Mouse (Mus musculus) lung, embryonic 14.5 days (tissue): ENCODE results near the gene Tex2. TPM values are rescaled to one million over a fixed set of nuclear protein-coding genes. Genes with fewer than 3 reads are reported as not detected.

Experiments
- ATAC-seq: fragments of 200-750 bp; cut with Nextera tagmentation; 2 replicates; pipeline ENCODE4 v1.8.0; 2017; ENCODE audit warnings: mild to moderate bottlenecking, moderate TSS enrichment, moderate library complexity; ENCODE audit not compliant: insufficient read depth
- DNase-seq: peaks from one replicate; pipeline ENCODE4 v3.0.0-alpha.2; 2015
- H3K27ac ChIP-seq: fragments of 300-500 bp; sonication (generic); 2 replicates; pipeline ENCODE4 v1.5.1; 2014; ENCODE audit warnings: low read depth, mild to moderate bottlenecking, moderate library complexity
- H3K27me3 ChIP-seq: fragments of 300-500 bp; sonication (generic); 2 replicates; pipeline ENCODE4 v1.6.1; 2014; ENCODE audit warnings: low read length, control low read depth; ENCODE audit not compliant: insufficient read depth
- H3K36me3 ChIP-seq: fragments of 300-500 bp; sonication (generic); 2 replicates; pipeline ENCODE4 v1.6.1; 2014; ENCODE audit warnings: control low read depth; ENCODE audit not compliant: insufficient read depth
- H3K4me1 ChIP-seq: fragments of 300-500 bp; sonication (generic); 2 replicates; pipeline ENCODE4 v1.6.1; 2014; ENCODE audit warnings: antibody characterized with exemption, control low read depth; ENCODE audit not compliant: insufficient read depth
- H3K4me2 ChIP-seq: fragments of 300-500 bp; sonication (generic); 2 replicates; pipeline ENCODE4 v1.6.1; 2014; ENCODE audit warnings: mild to moderate bottlenecking
- H3K4me3 ChIP-seq: fragments of 300-500 bp; sonication (generic); 2 replicates; pipeline ENCODE4 v1.5.1; 2014; ENCODE audit warnings: low read depth, low read length
- H3K9ac ChIP-seq: fragments of 300-500 bp; sonication (generic); 2 replicates; pipeline ENCODE4 v1.6.1; 2014
- H3K9me3 ChIP-seq: fragments of 300-500 bp; sonication (generic); 2 replicates; pipeline ENCODE4 v1.6.1; 2016; ENCODE audit warnings: low read depth, low read length, control low read depth
- CTCF ChIP-seq: IDR thresholded peaks from 2 replicates; pipeline ENCODE4 v1.5.1; 2016; ENCODE audit warnings: antibody characterized with exemption, low read depth
- WGBS: fragments of 180-500 bp; shearing (Covaris S2); extraction: QIAGEN DNeasy Blood & Tissue Kit; methylation state at CpG from one replicate; pipeline ENCODE4 v1.1.7; 2014; 5-methylcytosine and 5-hydroxymethylcytosine counted together
- polyA plus RNA-seq: library from polyadenylated mRNA; unstranded; fragments of >200 nt; fragmentation: Nextera tagmentation; extraction: Ambion mirVana; gene quantifications from 2 replicates; pipeline ENCODE4 v1.2.1, GENCODE M21; 2014

Gene Tex2
- polyA plus RNA-seq, 1 experiment from 2014 or later = 10.9 TPM

DNA sequence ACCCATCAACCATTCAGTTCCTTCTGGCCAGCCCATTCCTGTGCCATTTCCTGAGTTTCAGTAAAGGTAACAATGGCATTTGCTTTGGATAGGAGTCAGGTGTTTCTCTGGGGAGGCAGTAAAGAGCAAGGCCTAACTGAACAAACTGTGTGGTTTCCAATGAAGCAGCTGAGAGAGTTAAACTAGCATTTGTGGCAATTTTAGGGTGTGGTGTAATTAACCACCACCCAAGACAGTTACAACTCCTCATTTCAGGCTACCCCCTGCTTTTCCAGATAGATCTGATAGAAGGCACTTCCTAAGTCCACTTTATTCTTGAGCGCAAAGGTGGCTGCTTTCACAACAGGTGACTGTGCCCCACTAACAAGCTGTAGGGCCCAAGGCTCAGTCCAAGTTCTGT lies 144.7 kb downstream of the Tex2 start:
- WGBS = 96% methylated on average over 1 of the region's 1 CpGs

GRCm38 (mm10) chr11:106465932-106466331 lies 147.3 kb downstream of the Tex2 start:
- Histone ChIP-seq H3K27ac (no peak overlapping the region), H3K4me1 (no peaks in the 10 kb centered on the region), H3K9me3 (no peaks in the 10 kb centered on the region), H3K4me3 (no peak overlapping the region), H3K9ac (no peak overlapping the region), H3K27me3 (no peaks in the 10 kb centered on the region), H3K36me3 (no peaks in the 10 kb centered on the region), H3K4me2 (no peak overlapping the region)
- TF ChIP-seq CTCF = no peak
- DNase-seq (no peak), ATAC-seq (no peak)
- 69% methylated on average over 4 of the region's 4 CpGs for WGBS

More for the DNA sequence above, 144.7 kb downstream of the Tex2 start:
- Histone ChIP-seq H3K4me2 (no peak overlapping the region), H3K9me3 (no peaks in the 10 kb centered on the region), H3K4me1 (no peaks in the 10 kb centered on the region), H3K4me3 (no peak overlapping the region), H3K9ac (no peak overlapping the region), H3K27me3 (no peaks in the 10 kb centered on the region), H3K36me3 (no peaks in the 10 kb centered on the region), H3K27ac (no peak overlapping the region)
- DNase-seq (no peak), ATAC-seq (no peak)
- TF ChIP-seq CTCF = no peak

- H3K27me3 ChIP-seq = no peaks in the 10 kb centered on the region
- no peaks in the 10 kb centered on the region for H3K36me3 ChIP-seq
- H3K27ac ChIP-seq = no peak overlapping the region
- no peak overlapping the region for H3K4me2 ChIP-seq
- H3K9ac ChIP-seq = no peak overlapping the region
- ATAC-seq (no peak), DNase-seq (no peak)
- H3K9me3 ChIP-seq = no peaks in the 10 kb centered on the region
- no peaks in the 10 kb centered on the region for H3K4me1 ChIP-seq
- 95% methylated on average over 1 of the region's 1 CpGs for WGBS
- TF ChIP-seq CTCF = no peak
- no peak overlapping the region for H3K4me3 ChIP-seq
Measured at GRCm38 (mm10) chr11:106465545-106465903, 147.7 kb downstream of the Tex2 start.

DNA sequence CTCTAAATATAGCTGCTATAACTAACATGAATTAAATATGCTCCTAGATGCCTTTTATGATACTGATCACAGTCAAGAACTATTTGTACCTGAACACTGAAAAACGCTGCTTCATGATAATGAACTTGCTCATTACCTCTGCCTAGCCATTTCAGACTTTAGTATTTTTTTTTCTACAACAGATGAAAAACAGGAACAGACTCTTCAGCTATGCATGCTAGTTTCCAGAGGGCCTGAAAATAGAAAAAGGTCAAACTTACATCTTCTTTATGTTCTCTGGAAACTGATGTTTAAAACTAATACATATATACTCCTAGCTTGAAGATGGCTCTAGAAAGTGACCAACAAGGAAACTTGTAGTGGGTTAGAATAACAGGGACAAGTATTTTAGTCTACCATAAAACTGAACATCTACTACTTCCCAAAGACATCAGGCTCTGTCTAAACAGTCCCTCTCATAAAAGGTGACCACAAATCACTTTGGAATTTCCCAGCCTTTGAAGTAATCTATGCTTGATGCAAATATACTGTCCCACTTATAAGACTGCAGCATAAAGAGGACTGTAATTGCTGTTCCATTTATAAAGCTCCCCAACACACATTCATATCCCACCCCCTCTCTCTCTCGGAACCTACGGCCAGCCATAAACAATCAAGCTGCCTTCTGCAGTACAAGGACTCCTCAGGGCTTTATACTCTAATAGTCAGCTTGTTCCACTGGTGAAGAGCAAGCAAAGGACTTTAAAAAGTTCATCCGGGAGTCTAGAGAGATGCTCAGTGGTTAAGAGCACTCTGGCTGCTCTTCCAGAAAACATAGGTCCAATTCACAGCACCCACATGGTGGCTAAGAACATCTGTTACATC lies 148.3 kb downstream of the Tex2 start:
- Histone ChIP-seq H3K4me1 (no peaks in the 10 kb centered on the region), H3K27me3 (no peaks in the 10 kb centered on the region), H3K9me3 (no peaks in the 10 kb centered on the region), H3K4me2 (no peak overlapping the region), H3K4me3 (no peak overlapping the region), H3K36me3 (no peaks in the 10 kb centered on the region), H3K27ac (no peak overlapping the region), H3K9ac (no peak overlapping the region)
- TF ChIP-seq CTCF = no peak
- WGBS = 67% methylated on average over 4 of the region's 4 CpGs
- no peak for ATAC-seq
- DNase-seq = no peak

GRCm38 (mm10) chr11:106463845-106464244 lies 149.4 kb downstream of the Tex2 start:
- Histone ChIP-seq H3K27me3 (no peaks in the 10 kb centered on the region), H3K27ac (no peak overlapping the region), H3K9me3 (no peaks in the 10 kb centered on the region), H3K36me3 (no peaks in the 10 kb centered on the region), H3K4me2 (no peak overlapping the region), H3K4me3 (no peak overlapping the region), H3K4me1 (no peaks in the 10 kb centered on the region), H3K9ac (no peak overlapping the region)
- TF ChIP-seq CTCF = no peak
- DNase-seq (no peak), ATAC-seq (no peak)
- WGBS = 76% methylated on average over 5 of the region's 5 CpGs

- ATAC-seq = no peak
- Histone ChIP-seq H3K4me1 (no peaks in the 10 kb centered on the region), H3K27me3 (no peaks in the 10 kb centered on the region), H3K9me3 (no peaks in the 10 kb centered on the region), H3K4me3 (no peak overlapping the region), H3K9ac (no peak overlapping the region), H3K36me3 (no peaks in the 10 kb centered on the region), H3K27ac (no peak overlapping the region), H3K4me2 (no peak overlapping the region)
- DNase-seq = no peak
- no peak for TF ChIP-seq CTCF
- 66% methylated on average over 3 of the region's 3 CpGs for WGBS
Measured at GRCm38 (mm10) chr11:106462309-106462708, 150.9 kb downstream of the Tex2 start.

DNA sequence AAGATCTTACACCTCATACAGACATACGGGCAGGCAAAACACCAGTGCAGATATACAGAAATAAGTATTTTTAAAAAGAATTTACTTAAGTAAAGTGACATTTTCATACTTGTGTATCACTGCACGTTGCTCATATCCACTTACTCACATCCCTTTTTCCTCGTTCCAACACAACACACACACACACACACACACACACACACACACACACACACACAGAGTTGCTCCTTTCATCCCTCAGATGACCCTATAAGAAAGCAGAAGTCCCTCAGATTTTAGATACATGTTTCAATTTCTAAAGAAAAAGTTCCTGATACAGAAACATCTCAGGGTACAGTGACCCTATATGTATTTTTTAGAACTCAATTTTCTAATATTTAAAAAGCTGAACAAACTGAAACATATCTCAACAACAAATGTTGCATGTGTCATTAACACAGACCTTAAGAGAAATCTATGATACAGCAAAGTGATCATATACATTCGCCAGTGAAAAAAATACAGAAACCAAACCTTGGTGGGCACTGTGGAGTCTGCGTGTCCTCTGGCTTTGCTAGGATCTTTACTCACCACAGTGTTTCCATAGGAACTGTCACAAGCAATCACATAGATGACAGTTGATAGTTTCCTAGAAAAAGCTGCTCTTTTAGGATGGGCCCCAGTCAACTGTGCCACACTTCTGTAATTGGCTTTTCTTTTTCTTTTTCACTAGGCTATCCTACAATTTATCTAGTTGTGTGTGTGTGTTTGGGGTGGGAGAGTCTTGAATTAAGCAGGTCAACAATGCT lies 151.9 kb downstream of the Tex2 start:
- no peak for DNase-seq
- H3K4me3 ChIP-seq = no peak overlapping the region
- WGBS = 70% methylated on average over 5 of the region's 5 CpGs
- no peak overlapping the region for H3K4me2 ChIP-seq
- H3K9me3 ChIP-seq = no peaks in the 10 kb centered on the region
- no peaks in the 10 kb centered on the region for H3K36me3 ChIP-seq
- no peaks in the 10 kb centered on the region for H3K27me3 ChIP-seq
- TF ChIP-seq CTCF = no peak
- no peaks in the 10 kb centered on the region for H3K4me1 ChIP-seq
- no peak overlapping the region for H3K27ac ChIP-seq
- ATAC-seq = no peak
- no peak overlapping the region for H3K9ac ChIP-seq
